Mouse (Mus musculus): ENCODE measurements around the gene Wscd1.

Gene Wscd1

GRCm38 (mm10) chr11:71749671-71750070 is at the start of gene Wscd1:
TSS of gene Wscd1 (plus strand) at chr11:71749920.
- DNase-seq = peak; percentile 57 to 73

GRCm38 (mm10) chr11:71728066-71728465 is 21.7 kb upstream of the Wscd1 start:
- no peak for DNase-seq

DNA sequence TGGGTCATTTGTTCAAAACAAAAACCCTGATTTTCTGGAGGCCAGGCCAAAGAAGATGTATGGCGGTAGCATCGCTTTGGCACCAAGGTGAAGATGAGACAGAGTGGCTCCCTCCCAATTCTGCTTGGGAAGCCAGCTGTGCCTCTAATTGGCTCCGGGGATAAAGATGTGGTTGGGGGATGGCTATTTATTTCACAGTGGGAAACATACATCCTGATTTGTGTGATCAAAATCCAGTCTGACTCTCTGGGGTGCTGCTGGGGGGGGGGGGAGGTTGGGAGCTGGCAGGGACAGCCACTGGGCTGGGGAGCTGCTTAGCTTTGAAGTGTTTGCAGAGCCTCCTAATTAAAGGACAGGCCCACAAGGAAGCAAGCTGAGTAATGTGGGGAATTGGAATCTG is 20.4 kb upstream of the Wscd1 start:
- DNase-seq = no peak

DNA sequence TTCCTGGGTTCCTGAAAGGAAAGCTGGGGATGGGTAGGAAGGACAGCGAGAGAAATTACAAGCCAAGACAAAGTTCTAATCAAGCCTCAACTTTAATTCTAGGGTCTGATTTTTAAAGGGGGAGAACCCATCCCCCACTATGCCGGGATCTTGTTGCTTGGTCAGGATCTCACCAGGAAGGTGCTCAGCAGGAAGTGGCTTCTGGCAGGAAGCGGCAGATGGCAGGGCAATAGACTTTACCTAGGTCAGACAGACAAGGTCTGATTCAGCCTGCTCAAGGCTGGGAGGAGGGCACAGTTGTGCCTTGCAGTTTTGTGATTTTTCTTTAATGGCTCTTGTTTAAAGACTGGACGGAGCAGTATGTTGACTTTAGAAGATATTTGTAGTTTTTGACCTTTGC is 15.9 kb upstream of the Wscd1 start:
- peak; percentile 32 to 48 for DNase-seq

DNA sequence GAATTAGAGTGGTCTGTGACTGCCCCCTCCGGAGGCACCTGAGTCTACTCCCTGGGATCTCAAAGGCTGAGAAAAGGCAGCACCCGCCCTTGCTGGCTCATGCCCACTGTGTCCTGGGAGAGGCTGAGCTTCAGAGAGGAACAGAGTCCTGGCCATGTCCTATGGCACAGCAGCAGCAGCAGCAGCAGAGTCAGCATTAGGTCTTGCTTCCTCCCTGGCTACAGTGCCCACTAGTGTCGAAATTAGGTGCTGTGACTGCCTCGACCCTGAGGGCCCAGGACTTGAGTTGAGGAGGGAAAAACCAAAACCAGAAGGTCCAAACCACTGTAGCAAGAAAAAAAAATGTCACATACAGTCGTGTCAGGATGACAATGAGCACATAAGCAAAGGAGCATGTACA is 12.6 kb upstream of the Wscd1 start:
- peak; percentile 34 to 36 for DNase-seq

GRCm38 (mm10) chr11:71738501-71739045 is 11.1 kb upstream of the Wscd1 start:
- no peak for DNase-seq

DNA sequence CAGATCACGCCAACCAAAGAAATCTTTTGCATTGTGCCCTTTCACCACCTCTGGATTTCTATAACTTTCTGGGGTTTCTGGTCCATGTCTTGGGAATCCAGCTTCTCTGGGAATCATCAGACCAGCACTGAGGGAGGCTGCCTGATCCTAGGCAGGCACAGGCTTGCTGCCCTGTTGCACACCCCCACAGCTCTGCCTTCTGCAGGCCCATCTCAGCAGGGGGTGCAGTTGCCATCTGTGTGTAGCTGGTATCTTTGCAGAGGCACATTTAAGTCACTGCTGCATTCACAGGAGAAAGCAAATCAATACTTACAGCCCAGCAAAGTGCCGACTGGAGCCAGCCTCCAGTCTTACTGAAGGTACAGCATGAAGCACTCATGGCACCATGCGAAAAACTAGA is 3.8 kb upstream of the Wscd1 start:
- DNase-seq = no peak

DNA sequence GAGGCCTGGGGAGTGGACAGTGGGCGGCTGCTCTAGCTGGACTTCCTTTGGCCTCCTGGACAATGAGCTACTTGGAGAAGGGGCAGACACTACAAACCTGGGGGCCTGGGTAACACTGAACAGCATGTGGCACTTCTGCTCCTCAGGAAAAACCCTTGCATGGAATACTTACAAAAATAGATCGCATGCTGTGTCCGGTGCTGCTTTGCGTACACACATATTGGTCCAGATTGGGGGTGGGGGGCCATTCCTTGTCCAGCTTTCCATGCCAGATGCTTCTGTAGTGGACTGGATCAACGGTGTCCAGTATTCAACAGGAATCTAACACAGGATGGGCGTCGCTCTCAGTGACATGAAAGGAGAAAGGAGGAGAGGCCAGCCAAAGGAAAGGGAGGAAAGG is 2.0 kb upstream of the Wscd1 start:
- DNase-seq = no peak

DNA sequence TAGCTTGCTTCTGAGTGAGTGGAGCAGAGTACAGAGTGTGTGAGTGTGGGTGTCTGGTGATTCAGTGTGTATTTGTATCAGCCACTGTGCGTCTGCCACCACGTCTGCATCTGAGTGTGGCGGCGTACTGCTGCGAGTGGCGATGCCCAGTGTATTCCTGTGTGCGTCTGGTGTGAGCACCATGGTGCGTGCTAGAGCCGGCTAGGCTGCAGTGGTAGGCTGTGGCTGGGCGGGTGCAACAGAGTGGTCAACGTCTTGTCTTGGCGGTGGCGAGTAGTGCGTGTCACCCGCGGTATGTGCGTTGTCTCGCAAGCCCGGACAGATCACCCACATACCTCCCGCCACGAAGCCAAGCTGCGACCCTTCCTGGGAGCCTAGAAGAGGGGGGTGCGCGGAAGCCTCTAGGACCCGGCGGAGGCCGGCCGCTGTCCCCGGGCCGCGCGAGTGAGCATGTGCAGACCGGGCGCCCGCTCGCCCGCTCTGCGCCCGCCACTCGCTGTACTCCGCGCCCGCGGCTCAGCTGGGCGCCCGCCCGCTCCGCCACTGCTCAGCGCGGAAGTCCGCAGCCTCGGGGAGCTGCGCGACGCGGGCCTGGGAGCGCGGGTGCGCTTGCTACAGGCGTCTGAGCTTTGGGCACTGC is 934 bp downstream of the Wscd1 start:
- peak in 1 of 2 experiments; percentile 40 for DNase-seq

DNA sequence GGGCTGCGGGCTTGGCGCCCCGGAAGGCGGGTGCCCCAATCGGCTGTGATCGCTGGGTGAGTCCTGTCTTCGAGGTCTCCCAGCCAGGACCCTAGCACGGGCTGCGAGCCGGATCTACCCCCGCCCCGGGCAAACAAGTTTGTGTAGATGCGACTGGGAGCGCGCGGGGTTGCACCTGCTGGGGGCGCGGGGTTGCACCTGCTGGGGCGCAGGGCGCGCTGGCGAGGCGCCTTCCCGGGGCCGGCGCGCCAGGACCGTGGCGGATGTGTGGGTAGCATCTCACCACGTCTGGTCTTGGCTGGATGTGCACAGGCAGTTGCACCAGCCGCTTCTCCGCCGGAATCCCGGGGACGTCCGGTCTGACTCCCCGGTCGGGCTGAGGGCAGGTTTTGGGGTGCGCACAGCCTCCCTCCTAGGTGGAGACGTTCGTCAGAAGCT is 1.5 kb downstream of the Wscd1 start:
- peak; percentile 74 to 84 for DNase-seq

- DNase-seq = no peak
Measured at GRCm38 (mm10) chr11:71751689-71752088, 2.0 kb downstream of the Wscd1 start.

DNA sequence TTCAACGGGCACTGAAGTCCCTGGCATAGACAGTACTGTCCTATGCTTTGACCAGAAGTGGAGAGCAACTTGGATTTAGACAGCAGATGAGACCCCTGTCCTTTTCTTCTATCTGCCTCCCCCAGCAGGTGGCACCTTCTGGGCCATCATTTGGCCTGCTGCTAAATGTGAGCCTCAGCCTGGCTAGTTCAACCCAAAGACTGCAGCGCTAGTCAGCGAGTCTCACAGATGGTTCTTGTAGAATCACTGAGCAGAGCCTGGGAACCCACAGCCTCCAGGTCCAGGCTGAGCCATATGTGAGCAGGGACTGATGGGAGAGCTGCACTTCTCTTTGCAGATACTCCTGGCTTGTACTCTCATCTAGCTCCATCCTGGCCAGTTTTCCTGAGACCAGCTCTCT is 2.9 kb downstream of the Wscd1 start:
- DNase-seq = no peak

- DNase-seq = no peak
Measured at GRCm38 (mm10) chr11:71755115-71755514, 5.4 kb downstream of the Wscd1 start.

- DNase-seq = no peak
Measured at GRCm38 (mm10) chr11:71756325-71756724, 6.6 kb downstream of the Wscd1 start.

DNA sequence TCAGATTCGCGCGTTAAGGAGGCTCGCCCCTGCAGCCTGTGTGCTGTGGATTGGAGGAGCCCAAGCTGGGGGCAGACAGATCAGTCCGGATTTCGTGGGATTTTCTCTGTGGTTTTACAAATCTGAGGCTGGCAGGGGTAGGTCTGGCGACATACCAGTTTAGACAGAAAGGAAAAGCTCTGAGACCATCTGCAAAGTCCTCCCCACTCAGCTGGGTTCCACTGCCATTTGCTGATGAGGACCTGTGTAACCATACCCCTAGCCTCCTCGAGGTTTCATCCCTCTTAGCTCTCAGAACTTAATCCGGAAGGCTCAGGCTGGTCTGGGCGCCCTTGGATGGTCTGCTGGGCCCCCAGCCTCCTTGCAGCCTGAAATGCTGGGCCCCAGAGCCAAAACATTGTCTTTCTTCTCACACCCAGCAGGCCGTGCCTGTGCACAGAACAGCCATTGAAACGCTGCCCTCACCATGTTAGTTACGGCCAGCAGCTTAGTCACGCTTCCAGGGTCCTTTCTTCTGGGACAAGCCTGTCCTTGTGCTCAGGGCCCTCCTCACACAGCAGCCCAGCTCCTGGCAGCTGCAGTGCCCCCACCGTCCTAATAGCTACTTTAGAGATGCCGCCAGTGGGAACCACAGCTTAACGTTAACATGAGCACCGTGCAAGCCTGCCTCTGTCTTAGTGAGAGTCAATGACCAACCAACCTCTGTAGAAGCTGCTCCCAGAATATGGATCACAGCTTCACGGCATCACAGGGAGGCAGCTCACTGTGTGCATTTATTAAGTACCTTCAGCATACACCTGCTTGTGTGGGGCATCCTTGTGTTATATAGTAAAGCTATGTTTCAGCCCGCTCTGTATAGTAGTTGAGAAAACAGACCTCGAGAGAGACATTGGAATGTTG is 8.7 kb downstream of the Wscd1 start:
- no peak for DNase-seq

DNA sequence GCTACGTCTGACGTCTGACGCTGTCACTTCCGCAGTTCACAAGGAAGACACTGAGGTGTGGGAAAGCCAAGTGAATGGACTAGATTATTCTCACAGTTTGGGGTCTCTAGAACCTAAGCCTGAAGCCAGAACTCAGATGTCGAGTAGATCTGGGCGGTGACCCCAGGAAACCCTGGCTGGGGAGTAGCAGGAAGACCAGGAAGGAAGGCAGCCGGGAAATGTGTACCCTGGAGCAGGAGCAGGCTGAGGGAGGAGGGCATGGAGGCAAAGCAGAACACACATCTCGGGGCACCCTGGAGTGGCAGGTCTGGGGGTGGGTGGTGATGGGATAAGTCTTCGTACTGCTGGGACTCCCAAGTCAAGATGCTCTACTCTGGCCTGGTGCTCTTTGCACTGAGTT is 11.3 kb downstream of the Wscd1 start:
- no peak for DNase-seq

GRCm38 (mm10) chr11:71763154-71763553 is 13.4 kb downstream of the Wscd1 start:
- DNase-seq = no peak

DNA sequence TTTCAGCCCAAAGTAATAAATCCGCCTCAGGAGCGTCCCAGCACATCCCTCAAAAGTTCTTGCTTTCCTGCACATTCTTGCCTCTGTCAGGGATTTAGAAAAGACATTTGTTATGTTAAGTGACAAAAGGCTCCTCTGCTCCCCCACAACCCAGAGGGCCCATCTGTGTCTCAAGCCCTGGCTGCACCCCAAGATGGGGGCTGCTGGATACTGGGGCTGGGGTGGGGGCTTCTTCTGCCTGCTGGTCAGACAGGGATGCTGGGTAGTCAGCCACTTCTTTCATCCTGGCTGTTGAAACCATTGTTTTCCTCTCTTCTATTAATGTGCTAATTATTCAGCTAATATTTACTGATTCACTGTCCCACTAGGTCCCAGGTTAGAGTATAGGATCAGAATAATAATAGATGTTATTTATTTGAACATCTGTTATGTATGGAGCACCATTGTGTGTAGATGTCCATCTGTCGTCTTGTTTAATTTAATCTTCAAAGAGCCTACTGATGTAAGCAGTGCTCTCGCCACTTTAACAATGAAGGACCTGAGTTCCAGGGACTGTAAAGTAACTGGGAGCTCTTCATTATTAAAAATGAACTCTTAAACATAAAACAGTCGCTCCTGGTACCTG is 14.0 kb downstream of the Wscd1 start:
- DNase-seq = no peak

DNA sequence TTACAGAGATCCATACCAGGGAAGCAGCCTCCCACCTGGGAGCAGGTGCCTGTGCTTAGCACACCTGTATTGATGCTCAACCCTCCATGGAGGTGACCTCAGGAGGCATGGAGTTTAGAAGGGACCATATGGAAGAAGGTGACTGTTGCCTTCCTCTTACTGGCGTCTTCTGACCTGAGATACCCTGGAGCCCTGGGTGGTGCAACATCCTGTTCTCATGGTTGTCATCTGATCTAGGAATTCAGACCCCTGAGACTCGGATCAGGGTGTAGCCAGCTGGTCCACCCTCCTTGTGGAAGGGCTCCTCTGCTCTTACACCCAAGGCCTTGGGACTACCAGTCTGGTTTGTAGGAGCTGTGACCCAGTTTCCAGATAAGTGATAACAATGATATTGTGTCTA is 15.0 kb downstream of the Wscd1 start:
- no peak for DNase-seq

DNA sequence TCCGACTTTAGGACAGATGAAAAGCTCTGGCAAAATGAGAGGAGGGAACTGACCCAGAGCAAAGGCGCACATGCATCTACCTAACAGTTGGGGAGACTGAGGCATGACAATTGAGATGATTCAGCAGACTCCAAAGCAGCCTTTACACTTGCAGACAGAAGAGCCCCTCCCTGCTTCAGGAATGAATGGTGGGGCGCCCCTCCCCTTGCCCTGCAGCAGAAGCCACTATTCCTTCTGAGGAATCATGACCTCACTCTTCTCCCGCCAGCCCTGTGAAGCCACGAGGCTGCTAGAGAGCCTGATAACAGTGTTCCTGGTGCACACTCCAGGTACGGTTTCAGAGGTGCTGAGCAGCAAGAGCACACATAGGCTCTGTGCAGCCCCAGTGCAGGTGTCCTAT is 15.6 kb downstream of the Wscd1 start:
- no peak for DNase-seq

DNA sequence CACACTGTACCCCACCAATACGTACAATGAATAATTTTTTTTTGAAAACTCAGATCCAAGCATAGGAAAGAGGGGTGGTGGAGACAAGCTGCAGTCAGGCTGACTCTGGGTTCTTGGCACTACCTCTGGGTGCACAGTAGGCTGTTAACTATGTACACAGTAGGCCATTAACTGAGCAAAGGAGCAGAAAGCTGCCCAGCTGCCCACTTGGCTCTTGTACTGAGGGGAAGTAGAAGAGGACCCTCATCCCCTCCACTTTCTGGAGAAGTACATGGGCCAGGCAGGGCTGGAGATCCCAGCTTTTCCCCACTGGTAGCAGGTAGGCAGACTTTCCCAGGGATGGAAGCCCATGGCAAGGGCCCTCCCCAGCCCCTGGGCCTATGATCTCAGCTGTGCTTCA is 16.7 kb downstream of the Wscd1 start:
- no peak for DNase-seq

- DNase-seq = no peak
Measured at GRCm38 (mm10) chr11:71767726-71768125, 18.0 kb downstream of the Wscd1 start.

DNA sequence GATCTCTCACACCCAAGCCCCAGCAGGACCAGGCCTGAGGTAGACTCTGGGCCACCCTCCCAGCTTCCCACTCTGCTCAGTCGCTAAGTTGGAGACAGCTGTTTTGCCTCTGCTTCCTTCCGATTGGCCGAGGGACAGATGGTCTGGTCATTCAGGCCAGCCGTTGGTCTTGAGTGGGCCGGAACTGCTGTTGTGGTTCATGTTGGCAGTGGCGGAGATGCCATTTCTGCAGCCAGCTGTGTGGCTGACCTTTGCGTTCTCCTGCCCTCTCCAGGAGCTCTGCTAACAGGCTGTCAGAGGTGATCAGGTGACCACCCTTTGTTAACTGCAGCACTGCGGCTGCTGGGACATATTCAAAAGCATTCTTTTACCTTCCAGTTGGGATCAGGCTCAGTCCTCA is 20.0 kb downstream of the Wscd1 start:
- no peak for DNase-seq

DNA sequence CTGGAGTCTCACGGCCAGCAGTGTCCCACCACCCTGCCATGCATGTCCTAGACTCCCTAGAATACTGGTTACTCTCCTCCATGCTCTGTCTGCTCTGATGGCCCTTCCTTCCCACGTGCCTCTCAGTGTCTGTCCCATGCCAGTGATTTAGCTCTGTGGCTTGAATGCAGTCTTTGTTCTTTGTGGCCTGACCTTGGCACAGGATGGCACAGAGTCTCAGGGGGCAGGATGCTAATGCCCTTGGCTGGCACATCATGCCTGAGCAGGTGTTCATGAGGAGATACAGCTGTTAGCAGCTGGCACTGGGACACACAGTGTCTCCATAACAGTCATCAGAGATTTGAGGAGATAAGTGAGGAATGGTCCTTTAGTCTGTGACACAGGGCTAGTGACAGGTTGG is 20.8 kb downstream of the Wscd1 start:
- no peak for DNase-seq

Data from thymus, postnatal 36 days (tissue).